Mouse (Mus musculus): ENCODE data around the gene Ccdc30.

GRCm38 (mm10) chr4:119421191-119421590 is 5.9 kb upstream of the Ccdc30 start:
- TF ChIP-seq CTCF (IDR thresholded peaks at IDR 0.05; ENCODE audit: borderline replicate concordance, extremely low read depth, insufficient read depth, insufficient read length) (no peak), POLR2A (IDR thresholded peaks at IDR 0.05; ENCODE audit: borderline replicate concordance, extremely low read depth, insufficient read depth, insufficient read length, poor library complexity, severe bottlenecking) (no peak)
